Mouse (Mus musculus): ENCODE measurements around the gene Kat14.
A peak's percentile ranks its signal among the peaks of the same experiment; 100 is the strongest.
"Not testable (repeated sequence)": the region's sequence is repeated elsewhere in the genome, so short reads cannot be mapped to it uniquely, and the experiment has no call there.

The Kat14 gene

GRCm38 (mm10) chr2:144368400-144369019 is at the start of gene Kat14, which contains the start of gene Pet117:
Gene Kat14 (plus strand): TSS chr2:144368983.
Gene Pet117 (plus strand): TSS chr2:144368996.
- DNase-seq, result peak; percentile 96 to 98

GRCm38 (mm10) chr2:144324218-144324617 is 44.6 kb upstream of the Kat14 start:
- no peak for DNase-seq

- no peak for DNase-seq
These were observed 39.3 kb upstream of the Kat14 start for GRCm38 (mm10) chr2:144329451-144329850.

- DNase-seq, result peak in 1 of 2 experiments; percentile 24
These were observed 38.8 kb upstream of the Kat14 start for GRCm38 (mm10) chr2:144329937-144330336.

- peak in 1 of 2 experiments; percentile 27 for DNase-seq
These were observed 38.3 kb upstream of the Kat14 start for GRCm38 (mm10) chr2:144330352-144330959.

- peak; percentile 42 to 43 for DNase-seq
These were observed 37.8 kb upstream of the Kat14 start for GRCm38 (mm10) chr2:144330960-144331371.

GRCm38 (mm10) chr2:144331401-144332302 is 37.1 kb upstream of the Kat14 start, which contains the start of gene Ovol2:
Gene Ovol2 (minus strand): TSS chr2:144332146.
- DNase-seq, result peak; percentile 61 to 71

- no peak for DNase-seq
These were observed 36.3 kb upstream of the Kat14 start for GRCm38 (mm10) chr2:144332486-144332885.

- DNase-seq, result no peak
These were observed 35.5 kb upstream of the Kat14 start for GRCm38 (mm10) chr2:144333138-144333842.

GRCm38 (mm10) chr2:144337230-144337629 is 31.6 kb upstream of the Kat14 start:
- DNase-seq, result no peak

- no peak for DNase-seq
These were observed 31.1 kb upstream of the Kat14 start for GRCm38 (mm10) chr2:144337701-144338100.

- DNase-seq, result not testable (repeated sequence)
These were observed 30.6 kb upstream of the Kat14 start for GRCm38 (mm10) chr2:144338149-144338548.

GRCm38 (mm10) chr2:144343158-144343557 is 25.6 kb upstream of the Kat14 start:
- DNase-seq, result no peak

- DNase-seq, result peak in 1 of 2 experiments; percentile 18
These were observed 20.3 kb upstream of the Kat14 start for GRCm38 (mm10) chr2:144348525-144348924.

GRCm38 (mm10) chr2:144352843-144353242 is 15.9 kb upstream of the Kat14 start:
- no peak for DNase-seq

GRCm38 (mm10) chr2:144369020-144369421 is 238 bp downstream of the Kat14 start:
- no peak for DNase-seq

GRCm38 (mm10) chr2:144369511-144369910 is 728 bp downstream of the Kat14 start:
- peak; percentile 51 for DNase-seq

GRCm38 (mm10) chr2:144371566-144371965 is 2.8 kb downstream of the Kat14 start:
- peak; percentile 7 to 10 for DNase-seq

- no peak for DNase-seq
These were observed 4.3 kb downstream of the Kat14 start for GRCm38 (mm10) chr2:144373063-144373462.

GRCm38 (mm10) chr2:144375063-144375703 is 6.4 kb downstream of the Kat14 start:
- no peak for DNase-seq

- DNase-seq, result no peak
These were observed 12.5 kb downstream of the Kat14 start for GRCm38 (mm10) chr2:144381293-144381692.

GRCm38 (mm10) chr2:144381741-144382140 is 13.0 kb downstream of the Kat14 start:
- no peak for DNase-seq

Data from kidney, adult 8-10 months (tissue).